Mouse (Mus musculus) ES-E14 (cell line): ENCODE data around the gene Lcn2. TPM values are rescaled to one million over a fixed set of nuclear protein-coding genes. Genes with fewer than 3 reads are reported as not detected.

ENCODE experiments used
- DNase-seq: peaks from one replicate; pipeline ENCODE4 v3.0.0-alpha.2; 2013; ENCODE audit warnings: low read depth, low spot score
- H3K27ac ChIP-seq: 2 replicates; pipeline ENCODE4 v1.5.1; 2012; ENCODE audit warnings: low read depth, mild to moderate bottlenecking, low read length, moderate library complexity, mixed read lengths; ENCODE audit not compliant: poor library complexity, insufficient read depth, severe bottlenecking
- H3K36me3 ChIP-seq: 2 replicates; pipeline ENCODE4 v1.6.1; 2012; ENCODE audit warnings: mild to moderate bottlenecking, low read length, moderate library complexity, mixed read lengths; ENCODE audit not compliant: control insufficient read depth, poor library complexity, insufficient read depth, severe bottlenecking
- H3K4me1 ChIP-seq, 2 experiments: fragments of 150-350 bp in 1 of 2; sonication (generic) in 1 of 2; 2 replicates each; pipeline ENCODE4 v1.6.1; 2012; ENCODE audit warnings: low read length in 2 of 2, mild to moderate bottlenecking in 1 of 2, mixed read lengths in 1 of 2; ENCODE audit not compliant: control insufficient read depth in 2 of 2, insufficient read depth in 2 of 2, poor library complexity in 1 of 2
- H3K4me3 ChIP-seq, 2 experiments: fragments of 150-350 bp in 1 of 2; sonication (generic) in 1 of 2; 2 replicates each; pipeline ENCODE4 v1.5.1; 2012; ENCODE audit warnings: low read length in 2 of 2, low read depth in 1 of 2, mild to moderate bottlenecking in 1 of 2, mixed read lengths in 1 of 2; ENCODE audit not compliant: insufficient read depth in 1 of 2, poor library complexity in 1 of 2, severe bottlenecking in 1 of 2
- H3K9ac ChIP-seq: 2 replicates; pipeline ENCODE4 v1.6.1; 2012; ENCODE audit warnings: low read depth, mild to moderate bottlenecking, low read length, mixed read lengths; ENCODE audit not compliant: poor library complexity, insufficient read depth, severe bottlenecking
- H3K9me3 ChIP-seq: fragments of 150-350 bp; sonication (generic); 2 replicates; pipeline ENCODE4 v1.6.1; 2012; ENCODE audit warnings: low read depth, mild to moderate bottlenecking, low read length; ENCODE audit not compliant: control insufficient read depth, insufficient read depth
- CHD2 ChIP-seq: IDR thresholded peaks from 2 replicates; pipeline ENCODE4 v1.6.1; 2014; ENCODE audit warnings: mild to moderate bottlenecking, low read depth, low read length, inconsistent platforms
- HCFC1 ChIP-seq: IDR thresholded peaks from 2 replicates; pipeline ENCODE4 v1.6.1; 2012; ENCODE audit warnings: low read length, inconsistent platforms, borderline replicate concordance; ENCODE audit not compliant: insufficient read depth
- MAFK ChIP-seq: IDR thresholded peaks from 2 replicates; pipeline ENCODE4 v1.6.1; 2014; ENCODE audit warnings: mild to moderate bottlenecking, low read depth, low read length, inconsistent platforms; ENCODE audit not compliant: insufficient read depth
- ZC3H11A ChIP-seq: IDR thresholded peaks from 2 replicates; pipeline ENCODE4 v1.6.1; 2012; ENCODE audit warnings: low read depth, mild to moderate bottlenecking, inconsistent platforms, low read length, borderline replicate concordance
- ZNF384 ChIP-seq: IDR thresholded peaks from 2 replicates; pipeline ENCODE4 v1.6.1; 2012; ENCODE audit warnings: low read depth, low read length, inconsistent platforms
- in situ Hi-C, 2 experiments: fragments of 600-800 bp; cut with MboI; formaldehyde crosslinking; loops; one replicate each; pipeline ENCODE4 v1.15.1; 2025; ENCODE audit warnings: low sequenced_read_pairs in 2 of 2, inconsistent platforms in 1 of 2; ENCODE audit not compliant: unreplicated experiment in 2 of 2
- total RNA-seq: library from RNA; depleted of rRNA; stranded (reverse); fragments of 300-350 nt; gene quantifications from 2 replicates; pipeline ENCODE4 v1.2.3, GENCODE M21; 2012

The Lcn2 gene
- total RNA-seq, 1 experiment, result not detected

- no peak for DNase-seq
- Histone ChIP-seq H3K27ac (no peak overlapping the region), H3K9me3 (no peaks in the 10 kb centered on the region), H3K9ac (no peak overlapping the region), H3K36me3 (no peaks in the 10 kb centered on the region), H3K4me1 (peaks cover 6 to 40% of the 10 kb centered on the region in 2 experiments; a peak in 3 of 4 replicates), H3K4me3 (no peak overlapping the region)
- TF ChIP-seq CHD2, result no peak
- TF ChIP-seq HCFC1, result no peak
- no peak for TF ChIP-seq ZNF384
- TF ChIP-seq ZC3H11A, result no peak
- no peak for TF ChIP-seq MAFK
- in situ Hi-C loops, result no loop called here
Observed at GRCm38 (mm10) chr2:32348311-32348710, 39.7 kb downstream of the Lcn2 start.

DNA sequence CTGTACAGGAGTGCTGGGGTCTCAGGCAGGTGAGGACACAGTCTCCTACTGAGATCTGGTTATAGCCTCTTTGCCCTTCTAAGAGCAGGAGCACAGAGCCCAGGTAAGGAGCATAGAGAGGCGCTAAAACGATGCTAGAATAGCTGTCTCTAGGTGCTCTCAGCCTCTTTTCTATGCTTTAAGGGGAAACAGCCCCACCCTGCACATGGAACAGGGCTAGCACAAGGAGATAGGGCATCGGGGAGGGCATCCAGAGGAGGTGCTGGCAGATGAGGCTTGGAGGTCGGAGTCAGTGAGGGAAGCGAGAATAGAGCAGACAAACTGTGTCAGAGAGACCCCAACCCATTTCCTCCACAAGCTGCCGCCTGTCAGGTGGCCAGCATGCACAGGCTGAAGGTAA is 41.0 kb downstream of the Lcn2 start:
- Histone ChIP-seq H3K9ac (no peak overlapping the region), H3K4me3 (no peak overlapping the region), H3K36me3 (no peaks in the 10 kb centered on the region), H3K9me3 (no peaks in the 10 kb centered on the region), H3K4me1 (peaks cover 6 to 35% of the 10 kb centered on the region in 2 experiments; a peak in 3 of 4 replicates), H3K27ac (no peak overlapping the region)
- in situ Hi-C loops, result no loop called here
- TF ChIP-seq MAFK (no peak), ZC3H11A (no peak), HCFC1 (no peak), CHD2 (no peak), ZNF384 (no peak)
- no peak for DNase-seq

DNA sequence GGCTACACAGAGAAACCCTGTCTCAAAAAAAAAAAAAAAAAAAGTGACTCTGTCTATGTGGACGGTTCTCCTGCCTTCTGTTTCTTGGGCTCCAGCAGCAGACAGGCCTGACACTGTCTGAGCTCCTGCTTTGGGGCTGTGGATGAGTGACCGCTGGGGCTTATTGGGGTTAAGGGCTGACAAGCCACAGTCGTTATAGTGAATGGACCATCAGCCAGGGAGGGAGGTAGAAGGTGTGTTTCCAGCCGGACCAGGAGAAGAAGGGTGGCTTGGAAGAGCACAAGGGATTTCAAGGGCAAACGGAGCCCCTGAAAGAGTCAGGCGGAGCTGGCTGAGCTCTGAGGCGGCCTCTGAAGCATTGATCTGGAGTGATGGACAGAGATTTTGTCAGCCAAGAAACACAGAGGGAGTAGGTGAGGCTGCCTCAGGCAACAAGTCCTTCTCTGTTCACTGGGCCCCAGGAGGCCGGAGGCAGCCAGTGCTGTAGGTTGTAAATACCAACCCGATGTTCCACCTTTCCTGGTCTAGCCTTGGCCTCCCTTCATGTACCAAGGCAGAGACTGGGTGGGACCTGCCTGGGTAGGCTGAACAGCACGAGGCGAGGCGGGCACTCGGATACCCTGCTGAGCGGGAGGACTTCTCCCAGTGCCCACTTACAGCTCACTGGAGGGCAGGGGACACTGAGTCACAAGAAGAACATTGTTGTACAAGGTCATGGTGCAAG is 43.3 kb downstream of the Lcn2 start:
- in situ Hi-C loops, result no loop called here
- no peak overlapping the region for H3K9ac ChIP-seq
- no peaks in the 10 kb centered on the region for H3K36me3 ChIP-seq
- no peak overlapping the region for H3K4me3 ChIP-seq
- peaks cover 0 to 15% of the 10 kb centered on the region in 2 experiments; a peak in 2 of 4 replicates for H3K4me1 ChIP-seq
- H3K27ac ChIP-seq, result no peak overlapping the region
- DNase-seq, result no peak
- TF ChIP-seq CHD2, result no peak
- no peak for TF ChIP-seq ZC3H11A
- TF ChIP-seq MAFK, result no peak
- TF ChIP-seq HCFC1, result no peak
- no peak for TF ChIP-seq ZNF384
- H3K9me3 ChIP-seq, result no peaks in the 10 kb centered on the region

DNA sequence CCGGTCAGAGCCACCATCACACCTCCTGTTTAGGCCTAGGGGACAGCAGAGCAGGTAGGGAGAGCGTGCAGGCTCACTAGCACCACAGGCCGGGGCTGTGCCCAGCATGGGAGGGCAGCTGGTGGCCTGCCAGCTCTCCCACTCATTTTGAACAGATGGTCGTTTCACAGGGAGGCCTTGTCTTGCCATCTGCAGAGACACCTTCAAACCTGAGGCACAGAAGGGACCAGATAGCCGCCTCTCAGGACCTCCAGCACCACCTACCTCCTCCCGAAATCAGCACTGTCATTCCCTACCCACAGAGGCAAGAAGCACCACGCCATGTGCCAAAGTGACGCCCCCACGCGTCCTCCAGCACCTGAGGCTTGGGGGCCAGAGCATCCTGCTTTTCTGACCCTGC is 44.0 kb downstream of the Lcn2 start:
- TF ChIP-seq CHD2, result no peak
- TF ChIP-seq HCFC1, result no peak
- TF ChIP-seq ZC3H11A, result no peak
- no peak for TF ChIP-seq ZNF384
- TF ChIP-seq MAFK, result no peak
- H3K36me3 ChIP-seq, result no peaks in the 10 kb centered on the region
- H3K4me3 ChIP-seq, result no peak overlapping the region

DNA sequence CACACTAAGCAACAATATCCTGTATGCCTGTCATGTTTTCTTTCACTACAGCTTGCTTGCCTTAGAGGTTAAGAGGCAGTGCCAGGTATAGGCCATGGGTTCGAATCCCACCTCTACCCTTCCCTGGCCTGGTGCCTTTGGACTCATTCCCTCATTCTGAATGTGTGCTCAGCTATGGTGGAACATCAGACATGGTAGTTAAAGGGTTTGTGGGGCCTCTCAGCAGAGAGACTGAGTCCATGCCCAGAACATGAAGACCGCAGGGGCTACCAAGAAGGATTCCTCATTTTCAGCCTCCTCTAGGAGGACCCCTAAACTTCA is 44.7 kb downstream of the Lcn2 start:
- no peak for DNase-seq
- TF ChIP-seq ZC3H11A (no peak), MAFK (no peak), HCFC1 (no peak), CHD2 (no peak), ZNF384 (no peak)
- no peaks in the 10 kb centered on the region for H3K9me3 ChIP-seq
- H3K27ac ChIP-seq, result no peak overlapping the region
- peaks cover 0 to 6% of the 10 kb centered on the region in 2 experiments; a peak in 1 of 4 replicates for H3K4me1 ChIP-seq
- in situ Hi-C loops, result no loop called here
- no peak overlapping the region for H3K4me3 ChIP-seq
- no peak overlapping the region for H3K9ac ChIP-seq
- H3K36me3 ChIP-seq, result no peaks in the 10 kb centered on the region

More for the DNA sequence above, 44.0 kb downstream of the Lcn2 start:
- DNase-seq, result no peak
- Histone ChIP-seq H3K27ac (no peak overlapping the region), H3K4me1 (peaks cover 0 to 13% of the 10 kb centered on the region in 2 experiments; a peak in 2 of 4 replicates), H3K9me3 (no peaks in the 10 kb centered on the region), H3K9ac (no peak overlapping the region)
- in situ Hi-C loops, result no loop called here
